8 mouse cellular contexts compared by ENCODE assay signal in the genomic region with DNA sequence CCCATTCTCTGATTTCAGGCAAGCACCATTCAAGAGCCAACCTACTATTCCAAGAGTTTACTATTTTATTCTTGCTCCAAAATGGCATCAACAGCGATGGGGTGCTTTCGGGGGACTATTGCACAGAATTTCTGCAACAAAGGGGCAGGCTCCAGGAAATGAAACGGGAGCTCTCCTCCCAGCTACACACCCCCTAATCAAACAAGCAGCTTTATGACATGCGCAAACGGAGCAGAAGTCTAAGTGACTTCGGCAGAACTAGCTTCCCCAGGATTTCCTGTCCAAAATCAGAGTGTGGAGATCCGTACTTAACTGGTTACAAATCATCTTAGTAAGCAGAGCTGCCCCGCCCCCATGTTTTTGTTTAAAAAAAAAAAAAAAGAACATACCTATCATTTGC.
DNase-seq lines count a peak whose midpoint lies in the region; ATAC-seq and TF ChIP-seq lines count a peak whose summit lies in the region.

No protein-coding gene starts in this region.

- no peak for TF ChIP-seq CTCF in embryonic fibroblast, embryonic 13.5 days (IDR thresholded peaks at IDR 0.05; ENCODE audit: borderline replicate concordance, insufficient read depth, low read length)
- TF ChIP-seq CTCF in liver, adult 2 months (IDR thresholded peaks at IDR 0.05; ENCODE audit: low read depth, low read length) = no peak
- TF ChIP-seq CTCF in midbrain, postnatal 0 days (IDR thresholded peaks at IDR 0.05) = no peak

- WGBS in heart, embryonic 13.5 days = 7% methylated on average over 8 of the region's 8 CpGs
- under 1% methylated on average over 8 of the region's 8 CpGs for WGBS in kidney, embryonic 16.5 days
- under 1% methylated on average over 8 of the region's 8 CpGs for WGBS in liver, adult 2 months
- under 1% methylated on average over 8 of the region's 8 CpGs for WGBS in midbrain, postnatal 0 days
- under 1% methylated on average over 8 of the region's 8 CpGs for whole genome bisulfite sequencing in stomach, embryonic 16.5 days

- H3K36me3 ChIP-seq in heart, embryonic 13.5 days = no peaks in the 10 kb centered on the region
- H3K36me3 ChIP-seq in kidney, embryonic 16.5 days (ENCODE audit: insufficient read depth, low read length) = no peaks in the 10 kb centered on the region
- H3K36me3 ChIP-seq in liver, adult 2 months (ENCODE audit: control insufficient read depth, insufficient read depth, low read length) = no peaks in the 10 kb centered on the region
- H3K36me3 ChIP-seq in midbrain, postnatal 0 days (ENCODE audit: insufficient read depth, low read length) = no peaks in the 10 kb centered on the region
- H3K36me3 ChIP-seq in stomach, embryonic 16.5 days (ENCODE audit: control insufficient read depth, insufficient read depth, low read length) = no peaks in the 10 kb centered on the region

- H3K4me2 ChIP-seq in heart, embryonic 13.5 days = peak overlapping the region; percentile 74
- peak overlapping the region; percentile 91 for H3K4me2 ChIP-seq in kidney, embryonic 16.5 days (replicated peaks; ENCODE audit: low read depth, low read length)
- H3K4me2 ChIP-seq in midbrain, postnatal 0 days (ENCODE audit: low read depth, low read length, poor library complexity, severe bottlenecking) = peak overlapping the region; percentile 75
- peak overlapping the region; percentile 92 for H3K4me2 ChIP-seq in stomach, embryonic 16.5 days (ENCODE audit: low read depth, low read length)

- peak; percentile 51 for DNase-seq in layer of hippocampus, adult 11-12 months (ENCODE audit: low spot score)
- no peak for DNase-seq in layer of hippocampus, adult 9-10 months (ENCODE audit: low spot score)
- DNase-seq in liver, adult 2 months (ENCODE audit: extremely low read depth, low read depth, low spot score) = peak; percentile 79
- peak; percentile 92 for DNase-seq in midbrain, postnatal 0 days (ENCODE audit: low spot score)

- H3K4me1 ChIP-seq in embryonic fibroblast, embryonic 13.5 days (ENCODE audit: control insufficient read depth, insufficient read depth, low read length) = no peaks in the 10 kb centered on the region
- peaks cover 15% of the 10 kb centered on the region for H3K4me1 ChIP-seq in heart, embryonic 13.5 days
- peaks cover 8% of the 10 kb centered on the region for H3K4me1 ChIP-seq in kidney, embryonic 16.5 days (ENCODE audit: insufficient read depth, low read length)
- H3K4me1 ChIP-seq in liver, adult 2 months (ENCODE audit: control insufficient read depth, insufficient read depth, low read length) = no peaks in the 10 kb centered on the region
- peaks cover 12% of the 10 kb centered on the region for H3K4me1 ChIP-seq in midbrain, postnatal 0 days (ENCODE audit: insufficient read depth, low read length)
- H3K4me1 ChIP-seq in stomach, embryonic 16.5 days (ENCODE audit: control insufficient read depth, insufficient read depth, low read length) = peaks cover 16% of the 10 kb centered on the region

- peak; percentile 27; the same call in 1 of the 2 replicates for TF ChIP-seq POLR2A in embryonic fibroblast, embryonic 13.5 days (IDR thresholded peaks at IDR 0.05; ENCODE audit: low read depth, low read length)
- TF ChIP-seq POLR2A in liver, adult 2 months (IDR thresholded peaks at IDR 0.05; ENCODE audit: extremely low read depth, insufficient read depth, low read length) = no peak

- H3K4me3 ChIP-seq in embryonic fibroblast, embryonic 13.5 days (ENCODE audit: insufficient read depth, low read length) = peak overlapping the region; percentile 39
- H3K4me3 ChIP-seq in heart, embryonic 13.5 days = peak overlapping the region; percentile 55
- peak overlapping the region; percentile 64 for H3K4me3 ChIP-seq in kidney, embryonic 16.5 days (ENCODE audit: low read length)
- H3K4me3 ChIP-seq in liver, adult 2 months (ENCODE audit: insufficient read depth, low read depth, low read length) = peak overlapping the region; percentile 79
- H3K4me3 ChIP-seq in midbrain, postnatal 0 days (ENCODE audit: low read depth, low read length) = peak overlapping the region; percentile 66
- H3K4me3 ChIP-seq in stomach, embryonic 16.5 days (replicated peaks; ENCODE audit: low read length) = peak overlapping the region; percentile 65

- H3K9me3 ChIP-seq in heart, embryonic 13.5 days = no peaks in the 10 kb centered on the region
- H3K9me3 ChIP-seq in kidney, embryonic 16.5 days (ENCODE audit: low read length) = no peaks in the 10 kb centered on the region
- H3K9me3 ChIP-seq in midbrain, postnatal 0 days (ENCODE audit: low read length) = no peaks in the 10 kb centered on the region
- no peaks in the 10 kb centered on the region for H3K9me3 ChIP-seq in stomach, embryonic 16.5 days (replicated peaks; ENCODE audit: control insufficient read depth, low read length)

- H3K79me2 ChIP-seq in liver, adult 2 months (ENCODE audit: control insufficient read depth, insufficient read depth, low read length) = no peaks in the 10 kb centered on the region

- no peak; the same call in 1 of the 2 replicates for ATAC-seq in heart, embryonic 13.5 days (ENCODE audit: extremely low read depth, insufficient number of reproducible peaks, low FRiP score, low TSS enrichment)
- ATAC-seq in kidney, embryonic 16.5 days (ENCODE audit: low FRiP score, low TSS enrichment) = peak; percentile 83
- ATAC-seq in midbrain, postnatal 0 days (ENCODE audit: low FRiP score) = peak; percentile 86
- ATAC-seq in stomach, embryonic 16.5 days (ENCODE audit: insufficient read depth, low FRiP score) = peak; percentile 86

- H3K9ac ChIP-seq in heart, embryonic 13.5 days = peak overlapping the region; percentile 77
- peak overlapping the region; percentile 72; the same call in 1 of the 2 replicates for H3K9ac ChIP-seq in kidney, embryonic 16.5 days (replicated peaks; ENCODE audit: low read length)
- H3K9ac ChIP-seq in liver, adult 2 months (ENCODE audit: low read depth, low read length) = peak overlapping the region; percentile 58; the same call in 1 of the 2 replicates
- H3K9ac ChIP-seq in midbrain, postnatal 0 days (replicated peaks; ENCODE audit: low read length, poor library complexity, severe bottlenecking) = peak overlapping the region; percentile 75
- peak overlapping the region; percentile 71 for H3K9ac ChIP-seq in stomach, embryonic 16.5 days (ENCODE audit: low read length)

- no peaks in the 10 kb centered on the region for H3K27me3 ChIP-seq in heart, embryonic 13.5 days (replicated peaks)
- no peaks in the 10 kb centered on the region for H3K27me3 ChIP-seq in kidney, embryonic 16.5 days (ENCODE audit: insufficient read depth, low read length)
- no peaks in the 10 kb centered on the region for H3K27me3 ChIP-seq in liver, adult 2 months (ENCODE audit: control insufficient read depth, insufficient read depth, low read length)
- H3K27me3 ChIP-seq in midbrain, postnatal 0 days (ENCODE audit: insufficient read depth, low read length) = no peaks in the 10 kb centered on the region
- no peaks in the 10 kb centered on the region for H3K27me3 ChIP-seq in stomach, embryonic 16.5 days (ENCODE audit: control insufficient read depth, insufficient read depth, low read length)

- peak overlapping the region; percentile 68 for H3K27ac ChIP-seq in embryonic fibroblast, embryonic 13.5 days (ENCODE audit: insufficient read depth, low read length)
- peak overlapping the region; percentile 78 for H3K27ac ChIP-seq in heart, embryonic 13.5 days (replicated peaks)
- peak overlapping the region; percentile 91 for H3K27ac ChIP-seq in kidney, embryonic 16.5 days (ENCODE audit: low read length)
- H3K27ac ChIP-seq in liver, adult 2 months (replicated peaks; ENCODE audit: insufficient read depth, low read depth, low read length) = no peak overlapping the region
- H3K27ac ChIP-seq in midbrain, postnatal 0 days (ENCODE audit: low read depth, low read length) = peak overlapping the region; percentile 91
- H3K27ac ChIP-seq in stomach, embryonic 16.5 days (ENCODE audit: low read length) = peak overlapping the region; percentile 93
